Mouse (Mus musculus) CD8-positive naive resting alpha-beta T cell, adult 2 months (primary cell): ENCODE measurements around the gene Nfkb1.

ENCODE experiments used
- DNase-seq, 2 experiments: peaks; one replicate each; pipeline ENCODE4 v3.0.0; 2022; ENCODE audit warnings: low read depth in 2 of 2, low spot score in 2 of 2

The Nfkb1 gene

DNA sequence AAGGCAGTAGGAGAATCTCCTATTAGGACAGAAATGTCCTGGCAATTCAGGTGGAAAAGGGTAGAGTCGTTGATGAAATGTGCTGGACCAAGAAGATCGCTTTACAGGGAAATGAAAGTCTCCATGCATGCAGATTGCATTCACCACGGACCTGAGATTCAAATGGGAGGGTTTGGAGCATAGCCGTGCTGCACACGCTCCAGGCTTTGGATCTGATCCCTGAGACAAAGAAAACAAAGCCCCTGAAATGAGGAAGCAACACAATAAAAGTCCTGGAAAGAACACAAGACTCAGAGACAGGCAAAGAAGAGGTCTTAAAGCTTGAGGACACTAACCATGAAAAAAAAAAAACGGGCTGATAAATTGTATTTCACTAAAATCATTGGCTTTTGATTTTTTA lies 136.2 kb downstream of the Nfkb1 start:
- DNase-seq: no peak

DNA sequence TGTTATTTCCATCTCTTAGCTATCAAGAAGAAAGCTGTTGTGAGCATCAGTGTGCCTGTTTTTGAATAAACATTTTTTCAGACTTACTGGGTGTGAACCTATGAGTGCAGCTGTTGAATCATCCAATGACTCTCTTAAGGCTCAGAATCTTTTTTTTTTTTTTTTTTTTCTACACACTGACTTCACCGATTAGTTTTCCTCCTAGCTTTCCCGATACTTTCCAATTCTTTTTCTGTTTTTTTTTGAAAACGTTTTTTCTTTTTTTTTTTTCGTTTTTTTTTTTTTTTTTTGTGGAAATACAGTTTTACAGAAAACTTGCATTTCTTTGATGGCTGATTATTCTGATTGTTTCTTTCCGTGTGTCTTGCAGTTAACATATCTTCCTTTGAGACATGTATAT lies 138.5 kb downstream of the Nfkb1 start:
- no peak for DNase-seq

DNA sequence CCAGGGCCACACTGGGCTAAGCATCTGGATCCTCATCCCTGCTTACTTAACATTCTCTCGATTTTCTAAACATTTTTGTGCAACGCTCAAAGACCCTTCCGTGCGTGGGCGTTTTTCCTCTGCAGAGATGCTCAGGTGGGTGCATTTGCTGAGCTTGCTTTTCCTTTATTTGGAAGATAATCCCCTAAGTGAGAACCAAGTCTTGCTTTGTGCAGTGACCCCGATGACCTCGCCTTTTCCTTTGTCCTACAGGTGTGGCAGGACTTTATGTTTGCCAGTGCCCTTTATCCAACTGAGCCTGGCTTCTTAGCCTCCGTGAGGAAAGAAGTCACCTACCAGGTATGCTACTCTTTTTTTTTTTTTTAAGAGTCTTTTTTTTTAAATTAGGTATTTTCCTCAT lies 144.0 kb downstream of the Nfkb1 start:
- no peak for DNase-seq

DNA sequence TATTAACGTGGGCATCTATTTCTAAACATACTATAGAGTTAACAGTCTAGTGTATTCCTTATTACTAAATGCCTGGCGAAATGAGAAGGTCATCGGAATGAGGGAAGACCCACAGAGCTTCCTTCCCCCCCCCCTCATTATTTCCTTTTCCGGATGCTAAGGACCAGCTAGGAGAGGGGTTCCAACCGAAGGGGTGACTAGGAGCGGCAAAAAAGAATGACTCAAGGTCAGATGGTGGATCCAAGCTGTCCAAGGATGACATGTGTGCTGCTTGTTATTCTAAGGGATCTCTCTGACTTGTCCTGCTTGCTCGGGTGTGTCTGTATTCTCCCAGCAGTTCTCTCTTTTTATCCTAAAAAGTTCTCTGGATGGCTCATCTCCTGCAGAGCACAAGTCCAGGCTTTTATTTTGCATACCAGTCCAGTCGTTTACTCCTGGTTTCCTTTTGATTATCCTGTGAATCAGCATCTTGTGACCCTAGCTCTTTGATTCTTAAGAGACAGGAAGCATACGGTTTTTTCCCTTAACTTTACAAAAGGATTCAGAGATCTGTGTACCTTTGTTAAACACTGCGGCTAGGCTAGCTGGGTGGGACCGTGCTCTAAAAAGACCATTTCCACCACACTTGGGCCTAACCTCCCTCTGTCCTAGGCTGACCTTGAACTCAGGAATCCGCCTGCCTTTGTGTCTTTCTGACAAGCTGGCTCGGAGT lies 145.0 kb downstream of the Nfkb1 start:
- no peak for DNase-seq
